Mouse (Mus musculus) liver, postnatal 0 days (tissue): ENCODE measurements at regions not wholly inside any gene's neighbourhood (a gene's known extent, or its start where the extent isn't known, plus 50 kb on each side); places are given as distances from the start of the nearest gene placed in this dataset.

Source experiments
- CTCF ChIP-seq: sonication (generic); IDR thresholded peaks from 2 replicates; pipeline ENCODE4 v1.5.1; 2016; ENCODE audit warnings: antibody characterized with exemption, low read depth
- EP300 ChIP-seq: IDR thresholded peaks from 2 replicates; pipeline ENCODE4 v1.6.1; 2016; ENCODE audit warnings: antibody characterized with exemption, low read depth, mild to moderate bottlenecking

- TF ChIP-seq CTCF (no peak), EP300 (no peak)
Observed at GRCm38 (mm10) chr15:69457473-69457872, 2956.8 kb upstream of the Lrrc6 start.
